Mouse (Mus musculus): Measurements from ENCODE around the gene Vmn1r170. TPM values are rescaled to one million over a fixed set of nuclear protein-coding genes. Genes with fewer than 3 reads are reported as not detected.
"Not testable (repeated sequence)": the region's sequence is repeated elsewhere in the genome, so short reads cannot be mapped to it uniquely, and the experiment has no call there.

Gene Vmn1r170
- polyA plus RNA-seq (2012; rRNA removed) = not detected in 2 replicates

DNA sequence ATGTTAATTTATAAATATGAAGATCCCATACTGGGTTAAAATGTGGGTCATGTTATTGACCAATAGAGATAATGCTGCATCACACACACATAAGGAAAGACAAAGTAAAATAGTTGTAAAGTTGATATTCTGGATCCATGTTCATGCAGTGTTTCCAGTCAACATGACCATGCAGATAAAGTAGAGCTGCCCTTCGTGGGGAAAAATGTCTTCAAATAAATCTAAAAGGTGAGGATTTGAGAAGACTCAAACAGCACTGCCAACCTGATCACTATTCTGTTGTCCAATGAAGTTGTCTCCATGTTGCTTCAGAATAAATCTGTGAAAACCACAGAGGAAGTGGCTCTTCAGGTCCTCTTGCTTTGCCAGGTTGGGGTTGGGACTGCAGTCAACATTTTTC, at the start of gene Vmn1r170:
Vmn1r170 (plus strand) TSS at position 301 of the 400 bp plus-strand sequence.
- WGBS = 29% methylated on average over 1 of the region's 1 CpGs

GRCm38 (mm10) chr7:23575226-23575625, 30.7 kb upstream of the Vmn1r170 start, which contains the start of gene Vmn1r169:
Vmn1r169 (plus strand) TSS chr7:23575526.
- not testable (repeated sequence) for DNase-seq (ENCODE audit: low read depth, low spot score)
- 55% methylated on average over 1 of the region's 2 CpGs for WGBS

More for the DNA sequence above, at the start of gene Vmn1r170:
- not testable (repeated sequence) for DNase-seq (ENCODE audit: low read depth, low spot score)

DNA sequence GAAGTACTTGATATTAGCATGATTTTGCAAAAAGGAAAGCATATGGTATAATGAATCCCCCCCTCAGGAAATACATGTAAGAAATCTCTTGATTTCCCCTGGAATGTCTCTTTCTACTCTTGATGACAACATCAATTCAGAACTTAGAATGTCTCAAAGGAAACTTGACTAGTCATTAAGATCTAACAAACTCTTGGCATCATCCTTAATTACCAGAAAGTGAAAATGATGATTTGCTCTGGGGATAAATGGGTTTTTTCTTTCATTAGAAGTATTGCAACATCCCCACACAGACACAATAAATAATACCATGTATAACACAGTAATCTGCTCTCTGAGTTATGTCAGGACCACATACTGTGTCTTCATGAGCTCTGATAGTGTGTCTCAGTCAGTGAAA, 24.4 kb downstream of the Vmn1r170 start, which contains the start of gene Vmn1r171:
Vmn1r171 (plus strand) TSS at position 301 of the 400 bp plus-strand sequence.
- DNase-seq (ENCODE audit: low read depth, low spot score) = no peak

Other genes starting within 250 kb of the Vmn1r170 start
- gene Nlrp5, start 220.3 kb upstream of the Vmn1r170 start, polyA plus RNA-seq (2012; rRNA removed) = not detected in 2 replicates
- gene Vmn1r167, start 99.0 kb upstream of the Vmn1r170 start, polyA plus RNA-seq (2012; rRNA removed) = not detected in 2 replicates
- not detected in 2 replicates for gene Vmn1r168, start 66.4 kb upstream of the Vmn1r170 start, polyA plus RNA-seq (2012; rRNA removed)
- not detected in 2 replicates for gene Vmn1r169, start 30.6 kb upstream of the Vmn1r170 start, polyA plus RNA-seq (2012; rRNA removed)
- not detected in 2 replicates for gene Vmn1r171, start 24.5 kb downstream of the Vmn1r170 start, polyA plus RNA-seq (2012; rRNA removed)
- not detected in 2 replicates for gene Vmn1r172, start 52.1 kb downstream of the Vmn1r170 start, polyA plus RNA-seq (2012; rRNA removed)
- not detected in 2 replicates for gene Vmn1r173, start 94.5 kb downstream of the Vmn1r170 start, polyA plus RNA-seq (2012; rRNA removed)
- not detected in 2 replicates for gene Vmn1r174, start 146.1 kb downstream of the Vmn1r170 start, polyA plus RNA-seq (2012; rRNA removed)
- not detected in 2 replicates for gene Vmn1r175, start 204.5 kb downstream of the Vmn1r170 start, polyA plus RNA-seq (2012; rRNA removed)
- not detected in 2 replicates for gene Vmn1r176, start 231.2 kb downstream of the Vmn1r170 start, polyA plus RNA-seq (2012; rRNA removed)